11 mouse cellular contexts compared by ENCODE assay signal in the genomic region with DNA sequence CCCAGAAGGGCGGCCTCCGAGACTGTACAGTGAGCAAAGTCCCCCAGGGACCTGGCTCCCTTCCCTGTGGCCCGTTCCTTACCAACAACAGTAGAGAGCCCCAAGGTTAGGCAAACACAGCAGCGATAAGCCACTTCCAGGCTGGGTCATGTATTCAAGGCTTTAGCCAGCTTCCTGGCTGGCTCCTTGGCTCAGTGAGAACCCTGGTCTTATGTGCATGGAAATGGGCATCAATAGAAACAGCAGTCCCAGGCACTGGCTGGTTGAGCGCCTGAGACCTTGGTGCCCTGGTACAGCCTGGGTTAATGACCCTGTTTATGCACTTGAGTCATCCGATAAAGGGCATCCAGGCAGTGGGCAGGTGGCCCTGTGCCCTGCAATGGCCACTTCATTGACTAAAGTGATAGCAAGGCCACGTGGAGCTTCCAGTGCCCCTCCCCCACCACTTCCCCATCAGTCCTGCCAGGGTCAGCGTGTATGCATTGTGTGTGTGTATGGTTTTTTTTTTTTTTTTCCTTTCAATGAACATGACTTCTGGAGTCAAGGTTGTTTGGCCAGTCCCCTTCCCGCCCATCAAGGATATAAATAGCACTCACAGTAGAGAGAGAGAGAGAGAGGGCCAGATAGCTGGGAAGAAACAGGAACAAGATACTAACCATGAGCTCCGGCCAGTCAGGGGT. TPM values are rescaled to one million over a fixed set of nuclear protein-coding genes. Genes with fewer than 3 reads are reported as not detected.
DNase-seq lines count a peak whose midpoint lies in the region; ATAC-seq and TF ChIP-seq lines count a peak whose summit lies in the region.
"Had no signal": no experiment of that assay in that cellular context is flagged by ENCODE, and none has a peak within 500 bp of the region (broad histone marks: within the 10 kb centered on the region; RNA-seq: fewer than 3 reads in every experiment).

A gene (plus strand): TSS at position 609 of the 680 bp plus-strand sequence.

- H3K27ac ChIP-seq in kidney, embryonic 14.5 days (ENCODE audit: low read depth, low read length) = no peak within 1 kb of the TSS
- H3K27ac ChIP-seq in heart, postnatal 0 days (ENCODE audit: low read depth) = peak within 1 kb of the TSS; percentile 91

- peak; percentile 55 for DNase-seq in kidney, adult 11 months
- DNase-seq in adrenal gland, adult 8-10 months = peak; percentile 87
- peak; percentile 76 for DNase-seq in heart, postnatal 0 days (ENCODE audit: low spot score)
- no peak for DNase-seq in embryo, embryonic 9.5 days (ENCODE audit: extremely low spot score)
- DNase-seq in layer of hippocampus, postnatal 14 days (ENCODE audit: low spot score in 2 of 2) = no peak
- DNase-seq: gastrocnemius, postnatal 25 days; lung, adult 18-20 months; right cerebral cortex, postnatal 25 days had no signal

- no peaks in the 10 kb centered on the region for H3K27me3 ChIP-seq in kidney, embryonic 14.5 days (ENCODE audit: control insufficient read depth, insufficient read depth, low read length)
- H3K27me3 ChIP-seq in heart, postnatal 0 days (ENCODE audit: control insufficient read depth, insufficient read depth, low read length) = no peaks in the 10 kb centered on the region

- H3K9me3 ChIP-seq in kidney, embryonic 14.5 days (ENCODE audit: control insufficient read depth, low read length) = no peaks in the 10 kb centered on the region
- H3K9me3 ChIP-seq in heart, postnatal 0 days (replicated peaks; ENCODE audit: control insufficient read depth, low read length) = no peaks in the 10 kb centered on the region

- H3K4me3 ChIP-seq in kidney, embryonic 14.5 days (ENCODE audit: low read length) = no peak within 1 kb of the TSS
- H3K4me3 ChIP-seq in heart, postnatal 0 days (ENCODE audit: low read depth, low read length) = peak within 1 kb of the TSS; percentile 44

- peak; percentile 48; the same call in 1 of the 2 replicates for TF ChIP-seq EP300 in heart, postnatal 0 days (IDR thresholded peaks at IDR 0.05; ENCODE audit: low read depth)

- no peak for TF ChIP-seq CTCF in heart, postnatal 0 days (IDR thresholded peaks at IDR 0.05; ENCODE audit: low read depth)

- H3K4me2 ChIP-seq in kidney, embryonic 14.5 days (replicated peaks; ENCODE audit: low read depth, low read length) = no peak within 1 kb of the TSS
- H3K4me2 ChIP-seq in heart, postnatal 0 days (ENCODE audit: low read depth, low read length) = peak within 1 kb of the TSS; percentile 60

- ATAC-seq in kidney, embryonic 14.5 days (ENCODE audit: low FRiP score, low TSS enrichment) = no peak
- peak; percentile 88 for ATAC-seq in heart, postnatal 0 days (ENCODE audit: insufficient read depth, low read depth)
- ATAC-seq in megakaryocyte, adult 5-6 weeks (ENCODE audit: poor library complexity, severe bottlenecking) = peak; percentile 73
- no peak for ATAC-seq in erythroid progenitor cell, adult 5-6 weeks (replicated peaks; ENCODE audit: low FRiP score, poor library complexity, severe bottlenecking)

- H3K4me1 ChIP-seq in kidney, embryonic 14.5 days (ENCODE audit: control insufficient read depth, insufficient read depth, low read length) = no peaks in the 10 kb centered on the region
- H3K4me1 ChIP-seq in heart, postnatal 0 days (ENCODE audit: control insufficient read depth, insufficient read depth) = 0 out of 2 replicates have a peak, but pooled peaks cover 5% of the 10 kb centered on the region

- H3K36me3 ChIP-seq in kidney, embryonic 14.5 days (ENCODE audit: control insufficient read depth, insufficient read depth, low read length) = no peaks in the 10 kb centered on the region
- H3K36me3 ChIP-seq in heart, postnatal 0 days (replicated peaks; ENCODE audit: control insufficient read depth, insufficient read depth, low read length) = 0 out of 2 replicates have a peak, but pooled peaks cover 3% of the 10 kb centered on the region

- H3K9ac ChIP-seq in kidney, embryonic 14.5 days (ENCODE audit: low read depth, low read length) = no peak within 1 kb of the TSS
- H3K9ac ChIP-seq in heart, postnatal 0 days (replicated peaks; ENCODE audit: low read depth, low read length) = peak within 1 kb of the TSS; percentile 49

- WGBS in kidney, embryonic 14.5 days = 60% methylated on average over 10 of the region's 10 CpGs
- 32% methylated on average over 10 of the region's 10 CpGs for WGBS in heart, postnatal 0 days

RNA-seq across cellular contexts. Expression of the gene that starts here (rescaled TPM):
- polyA plus RNA-seq in kidney, embryonic 14.5 days (2014; fragmentation: Nextera tagmentation; extraction: Ambion mirVana) = not detected in 2 replicates
- total RNA-seq in adrenal gland, adult 8-10 months (2022) = 10 to 100 TPM; 39.6 to 62.0 (median 48.8) TPM
- 11.1 and 36.4 TPM in 2 replicates for total RNA-seq in heart, postnatal 0 days (2014; rRNA removed; ENCODE audit: low replicate concordance)
- polyA plus RNA-seq in heart, postnatal 0 days (2015; fragmentation: Nextera tagmentation; extraction: Ambion mirVana) = 30.8 and 32.2 TPM in 2 replicates
- total RNA-seq in megakaryocyte, adult 5-6 weeks (2015) = 0.23 and 1.5 TPM in 2 replicates
- total RNA-seq in megakaryocyte, adult 5-6 weeks (2017) = 0.20 TPM in 1 of 2 replicates, not detected in the other
- not detected in 2 replicates for total RNA-seq in erythroid progenitor cell, adult 5-6 weeks (2015; ENCODE audit: low replicate concordance)
- not detected in 2 replicates for total RNA-seq in erythroid progenitor cell, adult 5-6 weeks (2017; ENCODE audit: low replicate concordance)
- not detected for total RNA-seq in layer of hippocampus, postnatal 14 days (2021)
- total RNA-seq: gastrocnemius, postnatal 25 days had no signal

Comparison
In these comparisons a context has a peak if more than half of its experiments do, and no peak if none do; other contexts are left out.
1. RNA of the gene that starts here (polyA plus RNA-seq): 30.8 to 32.2 TPM in heart, postnatal 0 days; not detected in kidney, embryonic 14.5 days; every median in the first group is over 10 times any median in the second.
2. DNase-seq: peak in kidney, adult 11 months (single experiment), adrenal gland, adult 8-10 months (single experiment) and heart, postnatal 0 days (single experiment); none in embryo, embryonic 9.5 days (single experiment) and layer of hippocampus, postnatal 14 days (0 of 2).
3. ATAC-seq: peak in heart, postnatal 0 days (single experiment) and megakaryocyte, adult 5-6 weeks (single experiment); none in kidney, embryonic 14.5 days (single experiment) and erythroid progenitor cell, adult 5-6 weeks (single experiment).